Mouse (Mus musculus): ENCODE measurements around the gene Lrrk1. TPM values are rescaled to one million over a fixed set of nuclear protein-coding genes. Genes with fewer than 3 reads are reported as not detected.

Gene Lrrk1
- total and polyA plus RNA-seq, 2 experiments from 2014 or later: 2.1 to 3.8 TPM

GRCm38 (mm10) chr7:66332340-66332739 is 55.8 kb downstream of the Lrrk1 start:
- WGBS: 88% methylated on average over 8 of the region's 8 CpGs
- Histone ChIP-seq H3K4me2 (ENCODE audit: low read depth, low read length, poor library complexity, severe bottlenecking) (no peak overlapping the region), H3K4me1 (ENCODE audit: insufficient read depth, low read length) (no peaks in the 10 kb centered on the region), H3K36me3 (ENCODE audit: insufficient read depth, low read length) (no peaks in the 10 kb centered on the region), H3K9ac (replicated peaks; ENCODE audit: low read length, poor library complexity, severe bottlenecking) (no peak overlapping the region), H3K4me3 (ENCODE audit: low read depth, low read length) (no peak overlapping the region), H3K9me3 (ENCODE audit: low read length) (no peaks in the 10 kb centered on the region), H3K27me3 (ENCODE audit: insufficient read depth, low read length) (no peaks in the 10 kb centered on the region), H3K27ac (ENCODE audit: low read depth, low read length) (no peak overlapping the region)
- ATAC-seq (ENCODE audit: low FRiP score): no peak
- no peak for TF ChIP-seq CTCF (IDR thresholded peaks at IDR 0.05)
- DNase-seq (ENCODE audit: low spot score): no peak

GRCm38 (mm10) chr7:66330610-66331009 is 57.5 kb downstream of the Lrrk1 start:
- Histone ChIP-seq H3K9me3 (ENCODE audit: low read length) (no peaks in the 10 kb centered on the region), H3K27me3 (ENCODE audit: insufficient read depth, low read length) (no peaks in the 10 kb centered on the region), H3K4me3 (ENCODE audit: low read depth, low read length) (no peak overlapping the region), H3K27ac (ENCODE audit: low read depth, low read length) (no peak overlapping the region), H3K9ac (replicated peaks; ENCODE audit: low read length, poor library complexity, severe bottlenecking) (no peak overlapping the region), H3K4me1 (ENCODE audit: insufficient read depth, low read length) (no peaks in the 10 kb centered on the region), H3K4me2 (ENCODE audit: low read depth, low read length, poor library complexity, severe bottlenecking) (no peak overlapping the region), H3K36me3 (ENCODE audit: insufficient read depth, low read length) (no peaks in the 10 kb centered on the region)
- ATAC-seq (ENCODE audit: low FRiP score) (no peak), DNase-seq (ENCODE audit: low spot score) (no peak)
- TF ChIP-seq CTCF (IDR thresholded peaks at IDR 0.05): no peak
- 83% methylated on average over 9 of the region's 9 CpGs for WGBS

GRCm38 (mm10) chr7:66327516-66327915 is 60.6 kb downstream of the Lrrk1 start:
- DNase-seq (ENCODE audit: low spot score): no peak
- no peaks in the 10 kb centered on the region for H3K27me3 ChIP-seq (ENCODE audit: insufficient read depth, low read length)
- 58% methylated on average over 2 of the region's 2 CpGs for WGBS
- H3K9ac ChIP-seq (replicated peaks; ENCODE audit: low read length, poor library complexity, severe bottlenecking): no peak overlapping the region
- no peaks in the 10 kb centered on the region for H3K36me3 ChIP-seq (ENCODE audit: insufficient read depth, low read length)
- no peak overlapping the region for H3K4me3 ChIP-seq (ENCODE audit: low read depth, low read length)
- ATAC-seq (ENCODE audit: low FRiP score): no peak
- no peaks in the 10 kb centered on the region for H3K9me3 ChIP-seq (ENCODE audit: low read length)
- no peak overlapping the region for H3K27ac ChIP-seq (ENCODE audit: low read depth, low read length)
- no peaks in the 10 kb centered on the region for H3K4me1 ChIP-seq (ENCODE audit: insufficient read depth, low read length)
- TF ChIP-seq CTCF (IDR thresholded peaks at IDR 0.05): no peak
- no peak overlapping the region for H3K4me2 ChIP-seq (ENCODE audit: low read depth, low read length, poor library complexity, severe bottlenecking)

- no peak overlapping the region for H3K4me2 ChIP-seq (ENCODE audit: low read depth, low read length, poor library complexity, severe bottlenecking)
- no peaks in the 10 kb centered on the region for H3K9me3 ChIP-seq (ENCODE audit: low read length)
- H3K27me3 ChIP-seq (ENCODE audit: insufficient read depth, low read length): no peaks in the 10 kb centered on the region
- no peak overlapping the region for H3K9ac ChIP-seq (replicated peaks; ENCODE audit: low read length, poor library complexity, severe bottlenecking)
- no peak for TF ChIP-seq CTCF (IDR thresholded peaks at IDR 0.05)
- H3K4me1 ChIP-seq (ENCODE audit: insufficient read depth, low read length): peaks cover 4% of the 10 kb centered on the region; the same call in 1 of the 2 replicates
- WGBS: 71% methylated on average over 3 of the region's 3 CpGs
- H3K27ac ChIP-seq (ENCODE audit: low read depth, low read length): no peak overlapping the region
- H3K4me3 ChIP-seq (ENCODE audit: low read depth, low read length): no peak overlapping the region
- ATAC-seq (ENCODE audit: low FRiP score): no peak
- H3K36me3 ChIP-seq (ENCODE audit: insufficient read depth, low read length): no peaks in the 10 kb centered on the region
- no peak for DNase-seq (ENCODE audit: low spot score)
These were observed 62.6 kb downstream of the Lrrk1 start for GRCm38 (mm10) chr7:66325419-66326053.

GRCm38 (mm10) chr7:66323252-66324015 is 64.7 kb downstream of the Lrrk1 start:
- Histone ChIP-seq H3K4me3 (ENCODE audit: low read depth, low read length) (no peak overlapping the region), H3K36me3 (ENCODE audit: insufficient read depth, low read length) (no peaks in the 10 kb centered on the region), H3K27me3 (ENCODE audit: insufficient read depth, low read length) (no peaks in the 10 kb centered on the region), H3K9ac (replicated peaks; ENCODE audit: low read length, poor library complexity, severe bottlenecking) (no peak overlapping the region), H3K4me1 (ENCODE audit: insufficient read depth, low read length) (peaks cover 4% of the 10 kb centered on the region; the same call in 1 of the 2 replicates), H3K4me2 (ENCODE audit: low read depth, low read length, poor library complexity, severe bottlenecking) (no peak overlapping the region), H3K27ac (ENCODE audit: low read depth, low read length) (no peak overlapping the region), H3K9me3 (ENCODE audit: low read length) (no peaks in the 10 kb centered on the region)
- DNase-seq (ENCODE audit: low spot score) (no peak), ATAC-seq (ENCODE audit: low FRiP score) (no peak)
- 74% methylated on average over 9 of the region's 9 CpGs for WGBS
- no peak for TF ChIP-seq CTCF (IDR thresholded peaks at IDR 0.05)

GRCm38 (mm10) chr7:66320996-66321395 is 67.2 kb downstream of the Lrrk1 start:
- H3K9me3 ChIP-seq (ENCODE audit: low read length): no peaks in the 10 kb centered on the region
- WGBS: 45% methylated on average over 5 of the region's 5 CpGs
- TF ChIP-seq CTCF (IDR thresholded peaks at IDR 0.05): no peak
- H3K36me3 ChIP-seq (ENCODE audit: insufficient read depth, low read length): no peaks in the 10 kb centered on the region
- H3K9ac ChIP-seq (replicated peaks; ENCODE audit: low read length, poor library complexity, severe bottlenecking): no peak overlapping the region
- no peak overlapping the region for H3K4me3 ChIP-seq (ENCODE audit: low read depth, low read length)
- peaks cover 4% of the 10 kb centered on the region; the same call in 1 of the 2 replicates for H3K4me1 ChIP-seq (ENCODE audit: insufficient read depth, low read length)
- no peak overlapping the region for H3K4me2 ChIP-seq (ENCODE audit: low read depth, low read length, poor library complexity, severe bottlenecking)
- DNase-seq (ENCODE audit: low spot score) (peak; percentile 68), ATAC-seq (ENCODE audit: low FRiP score) (no peak)
- H3K27me3 ChIP-seq (ENCODE audit: insufficient read depth, low read length): no peaks in the 10 kb centered on the region
- H3K27ac ChIP-seq (ENCODE audit: low read depth, low read length): no peak overlapping the region; the same call in 1 of the 2 replicates
